Mouse (Mus musculus) lung, postnatal 0 days (tissue): Measurements from ENCODE around the gene Hykk.

Source experiments
- CTCF ChIP-seq: IDR thresholded peaks from 2 replicates; pipeline ENCODE4 v1.5.1; 2016; ENCODE audit warnings: antibody characterized with exemption, mild to moderate bottlenecking
- EP300 ChIP-seq: IDR thresholded peaks from 2 replicates; pipeline ENCODE4 v1.6.1; 2016; ENCODE audit warnings: antibody characterized with exemption, mild to moderate bottlenecking, control low read depth

GRCm38 (mm10) chr9:54944467-54944866, 27.4 kb downstream of the Hykk start:
- TF ChIP-seq CTCF: no peak
- no peak for TF ChIP-seq EP300
